Mouse (Mus musculus): ENCODE results near the gene Rgs18. TPM values are rescaled to one million over a fixed set of nuclear protein-coding genes. Genes with fewer than 3 reads are reported as not detected.

Gene Rgs18
- polyA plus RNA-seq, 1 experiment from 2014 or later, result 0.43 TPM

Other genes starting within 250 kb of the Rgs18 start
- not detected in 2 replicates for gene Rgs21, start 207.8 kb downstream of the Rgs18 start, polyA plus RNA-seq (2014; fragmentation: Nextera tagmentation; extraction: Ambion mirVana)